Mouse (Mus musculus) liver, embryonic 15.5 days (tissue): Measurements from ENCODE around the gene Odf3l1. TPM values are rescaled to one million over a fixed set of nuclear protein-coding genes. Genes with fewer than 3 reads are reported as not detected.

Experiments
- ATAC-seq: fragments of 200-750 bp; cut with Nextera tagmentation; 2 replicates; pipeline ENCODE4 v1.8.0; 2017; ENCODE audit warnings: moderate number of reproducible peaks, mild to moderate bottlenecking, moderate library complexity; ENCODE audit not compliant: insufficient read depth
- H3K27ac ChIP-seq: fragments of 300-500 bp; sonication (generic); replicated peaks from 2 replicates; pipeline ENCODE4 v1.5.1; 2015; ENCODE audit warnings: mild to moderate bottlenecking, inconsistent platforms
- H3K27me3 ChIP-seq: fragments of 300-500 bp; sonication (generic); 2 replicates; pipeline ENCODE4 v1.6.1; 2015; ENCODE audit warnings: mild to moderate bottlenecking, inconsistent platforms
- H3K36me3 ChIP-seq: fragments of 300-500 bp; sonication (generic); replicated peaks from 2 replicates; pipeline ENCODE4 v1.6.1; 2015; ENCODE audit warnings: moderate library complexity, mild to moderate bottlenecking, inconsistent platforms
- H3K4me1 ChIP-seq: fragments of 300-500 bp; sonication (generic); replicated peaks from 2 replicates; pipeline ENCODE4 v1.6.1; 2015; ENCODE audit warnings: inconsistent platforms
- H3K4me2 ChIP-seq: fragments of 300-500 bp; sonication (generic); 2 replicates; pipeline ENCODE4 v1.6.1; 2015; ENCODE audit warnings: moderate library complexity, mild to moderate bottlenecking, inconsistent platforms
- H3K4me3 ChIP-seq: fragments of 300-500 bp; sonication (generic); replicated peaks from 2 replicates; pipeline ENCODE4 v1.5.1; 2015; ENCODE audit warnings: mild to moderate bottlenecking, inconsistent platforms
- H3K9ac ChIP-seq: fragments of 300-500 bp; sonication (generic); 2 replicates; pipeline ENCODE4 v1.6.1; 2015; ENCODE audit warnings: moderate library complexity, mild to moderate bottlenecking, inconsistent platforms
- H3K9me3 ChIP-seq: fragments of 300-500 bp; sonication (generic); replicated peaks from 2 replicates; pipeline ENCODE4 v1.6.1; 2016; ENCODE audit warnings: inconsistent platforms
- WGBS: fragments of 180-500 bp; shearing (Covaris S2); methylation state at CpG from one replicate; pipeline ENCODE4 v1.1.7; 2015; ENCODE audit warnings: mixed read lengths; ENCODE audit not compliant: insufficient replicate concordance; 5-methylcytosine and 5-hydroxymethylcytosine counted together
- polyA plus RNA-seq: library from polyadenylated mRNA; unstranded; fragments of >200 nt; fragmentation: Nextera tagmentation; extraction: Ambion mirVana; gene quantifications from 2 replicates; pipeline ENCODE4 v1.2.1, GENCODE M21; 2015

Gene Odf3l1
- polyA plus RNA-seq, 1 experiment from 2014 or later = 0.10 TPM

GRCm38 (mm10) chr9:56824900-56825299, 39.6 kb downstream of the Odf3l1 start:
- ATAC-seq = no peak
- no peak overlapping the region for H3K4me3 ChIP-seq
- no peak overlapping the region for H3K4me2 ChIP-seq
- no peaks in the 10 kb centered on the region for H3K4me1 ChIP-seq
- H3K9ac ChIP-seq = no peak overlapping the region
- H3K36me3 ChIP-seq = no peaks in the 10 kb centered on the region
- no peaks in the 10 kb centered on the region for H3K9me3 ChIP-seq
- H3K27ac ChIP-seq = no peak overlapping the region
- H3K27me3 ChIP-seq = peaks cover 28% of the 10 kb centered on the region
- WGBS = 15% methylated on average over 3 of the region's 3 CpGs

GRCm38 (mm10) chr9:56810916-56811315, 53.6 kb downstream of the Odf3l1 start:
- Histone ChIP-seq H3K36me3 (no peaks in the 10 kb centered on the region), H3K27me3 (no peaks in the 10 kb centered on the region), H3K4me1 (no peaks in the 10 kb centered on the region), H3K27ac (no peak overlapping the region), H3K4me2 (no peak overlapping the region), H3K9me3 (no peaks in the 10 kb centered on the region), H3K4me3 (no peak overlapping the region), H3K9ac (no peak overlapping the region)
- ATAC-seq = no peak
- 56% methylated on average over 1 of the region's 1 CpGs for WGBS

GRCm38 (mm10) chr9:56807990-56808389, 56.5 kb downstream of the Odf3l1 start:
- no peaks in the 10 kb centered on the region for H3K9me3 ChIP-seq
- H3K4me3 ChIP-seq = no peak overlapping the region
- no peaks in the 10 kb centered on the region for H3K4me1 ChIP-seq
- H3K27me3 ChIP-seq = no peaks in the 10 kb centered on the region
- 49% methylated on average over 6 of the region's 6 CpGs for WGBS
- H3K4me2 ChIP-seq = no peak overlapping the region
- no peak for ATAC-seq
- no peaks in the 10 kb centered on the region for H3K36me3 ChIP-seq
- H3K9ac ChIP-seq = no peak overlapping the region
- H3K27ac ChIP-seq = no peak overlapping the region

GRCm38 (mm10) chr9:56803146-56803545, 61.3 kb downstream of the Odf3l1 start:
- Histone ChIP-seq H3K4me1 (no peaks in the 10 kb centered on the region), H3K4me3 (no peak overlapping the region), H3K9me3 (no peaks in the 10 kb centered on the region), H3K36me3 (no peaks in the 10 kb centered on the region), H3K9ac (no peak overlapping the region), H3K4me2 (no peak overlapping the region), H3K27ac (no peak overlapping the region), H3K27me3 (peaks cover 19% of the 10 kb centered on the region)
- 77% methylated on average over 7 of the region's 7 CpGs for WGBS
- no peak for ATAC-seq

Other genes with a start within 250 kb of the Odf3l1 start
- 0.24 and 0.26 TPM in 2 replicates for gene Lingo1, start 68.2 kb downstream of the Odf3l1 start, polyA plus RNA-seq
- gene Cspg4, start 354 bp upstream of the Odf3l1 start, polyA plus RNA-seq = 0.61 and 0.75 TPM in 2 replicates
- 1.3 and 1.6 TPM in 2 replicates for gene Snx33, start 63.7 kb upstream of the Odf3l1 start, polyA plus RNA-seq
- gene Imp3, start 72.8 kb upstream of the Odf3l1 start, polyA plus RNA-seq = 40.3 and 42.6 TPM in 2 replicates
- gene Snupn, start 86.2 kb upstream of the Odf3l1 start, polyA plus RNA-seq = 8.3 and 8.4 TPM in 2 replicates
- gene Ptpn9, start 130.2 kb upstream of the Odf3l1 start, polyA plus RNA-seq = 3.1 and 3.5 TPM in 2 replicates
- 13.3 and 14.1 TPM in 2 replicates for gene Sin3a, start 207.4 kb upstream of the Odf3l1 start, polyA plus RNA-seq